33 mouse cellular contexts compared by ENCODE assay signal in the genomic region with DNA sequence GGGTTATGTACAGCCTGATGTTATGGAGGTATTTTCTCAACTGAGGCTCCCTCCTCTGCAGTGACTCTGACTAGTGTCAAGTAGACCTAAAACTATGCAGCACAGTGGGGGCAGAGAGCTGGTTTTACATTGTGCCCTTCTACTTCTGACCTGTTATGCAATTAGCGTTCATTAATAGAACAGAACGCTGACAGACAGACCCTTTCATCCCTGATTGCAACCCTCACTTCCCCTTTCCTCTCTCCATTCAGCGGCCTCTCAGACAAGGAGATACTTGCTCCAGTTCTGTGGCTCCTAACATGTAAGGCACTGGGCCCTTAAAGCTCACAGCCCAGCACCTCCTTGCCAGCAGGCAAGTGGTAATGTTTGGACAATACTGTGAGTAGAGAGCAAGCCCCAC.
DNase-seq lines count a peak whose midpoint lies in the region; ATAC-seq lines count a peak whose summit lies in the region.
"Had no signal": no experiment of that assay in that cellular context is flagged by ENCODE, and none has a peak within 500 bp of the region (broad histone marks: within the 10 kb centered on the region; RNA-seq: fewer than 3 reads in every experiment).

No protein-coding gene starts in this region.

- no peak overlapping the region for H3K4me2 ChIP-seq in limb, embryonic 15.5 days
- H3K4me2 ChIP-seq: embryonic facial prominence, embryonic 13.5 days; forebrain, embryonic 13.5 days; heart, embryonic 13.5 days; hindbrain, embryonic 12.5 days; liver, embryonic 13.5 days; midbrain, embryonic 13.5 days; neural tube, embryonic 13.5 days; stomach, embryonic 15.5 days had no signal

- DNase-seq in limb, embryonic 10.5 days (ENCODE audit: low spot score) = no peak
- peak; percentile 44 for DNase-seq in A20 (ENCODE audit: low read depth, low spot score)
- DNase-seq in spleen, adult 12 weeks (ENCODE audit: low spot score) = no peak
- no peak for DNase-seq in natural killer cell, adult 2 months (ENCODE audit: low spot score in 2 of 2)
- DNase-seq: adrenal gland, postnatal 36 days; B cell, adult 2 months; cerebellum, adult 18-20 months; cerebellum, postnatal 25 days; embryo, embryonic 11 days; gastrocnemius, postnatal 10 days; heart, adult 2 months; heart, postnatal 14 days; kidney, postnatal 4 days; liver, embryonic 13.5 days; right cerebral cortex, adult 18-20 months; right cerebral cortex, postnatal 4 days; thymus, postnatal 25 days had no signal

- H3K9me3 ChIP-seq in limb, embryonic 15.5 days = no peaks in the 10 kb centered on the region
- no peaks in the 10 kb centered on the region for H3K9me3 ChIP-seq in limb, embryonic 10.5 days (replicated peaks)
- H3K9me3 ChIP-seq: embryonic facial prominence, embryonic 13.5 days; forebrain, embryonic 13.5 days; heart, embryonic 13.5 days; hindbrain, embryonic 12.5 days; liver, embryonic 13.5 days; midbrain, embryonic 13.5 days; neural tube, embryonic 13.5 days; stomach, embryonic 15.5 days had no signal

- no peak overlapping the region for H3K4me3 ChIP-seq in limb, embryonic 15.5 days
- H3K4me3 ChIP-seq in limb, embryonic 10.5 days = no peak overlapping the region
- H3K4me3 ChIP-seq: embryonic facial prominence, embryonic 13.5 days; erythroblast, embryonic 14.5 days; forebrain, embryonic 13.5 days; heart, adult 2 months; heart, embryonic 13.5 days; hindbrain, embryonic 12.5 days; left cerebral cortex, adult 2 months; liver, embryonic 13.5 days; midbrain, embryonic 13.5 days; neural tube, embryonic 13.5 days; stomach, embryonic 15.5 days had no signal

- H3K27ac ChIP-seq in limb, embryonic 15.5 days = no peak overlapping the region
- no peak overlapping the region for H3K27ac ChIP-seq in limb, embryonic 10.5 days
- H3K27ac ChIP-seq: embryonic facial prominence, embryonic 13.5 days; forebrain, embryonic 13.5 days; heart, adult 2 months; heart, embryonic 13.5 days; hindbrain, embryonic 12.5 days; left cerebral cortex, adult 2 months; liver, embryonic 13.5 days; midbrain, embryonic 13.5 days; neural tube, embryonic 13.5 days; stomach, embryonic 15.5 days had no signal

- 0 out of 2 replicates have a peak, but pooled peaks have one; percentile 10 for ATAC-seq in limb, embryonic 15.5 days (ENCODE audit: insufficient number of reproducible peaks, low FRiP score, low TSS enrichment, low read depth)
- ATAC-seq in common myeloid progenitor, adult 5-6 weeks (replicated peaks; ENCODE audit: low read depth, poor library complexity, severe bottlenecking) = peak; percentile 64
- peak; percentile 75 for ATAC-seq in megakaryocyte progenitor cell, adult 5-6 weeks (replicated peaks; ENCODE audit: poor library complexity)
- ATAC-seq: forebrain, embryonic 13.5 days; intestine, postnatal 0 days; midbrain, embryonic 13.5 days; Patski had no signal

- H3K36me3 ChIP-seq in limb, embryonic 15.5 days = no peaks in the 10 kb centered on the region
- no peaks in the 10 kb centered on the region for H3K36me3 ChIP-seq in limb, embryonic 10.5 days
- H3K36me3 ChIP-seq: embryonic facial prominence, embryonic 13.5 days; G1E; heart, embryonic 13.5 days; hindbrain, embryonic 12.5 days; liver, embryonic 13.5 days; midbrain, embryonic 13.5 days; neural tube, embryonic 13.5 days; stomach, embryonic 15.5 days had no signal

- 0 out of 2 replicates have a peak, but pooled peaks cover 2% of the 10 kb centered on the region for H3K4me1 ChIP-seq in limb, embryonic 15.5 days
- H3K4me1 ChIP-seq in limb, embryonic 10.5 days = peaks cover 21% of the 10 kb centered on the region
- H3K4me1 ChIP-seq: embryonic facial prominence, embryonic 13.5 days; forebrain, embryonic 13.5 days; heart, embryonic 13.5 days; hindbrain, embryonic 12.5 days; liver, embryonic 13.5 days; midbrain, embryonic 13.5 days; neural tube, embryonic 13.5 days; stomach, embryonic 15.5 days had no signal

- H3K9ac ChIP-seq in limb, embryonic 15.5 days = no peak overlapping the region
- H3K9ac ChIP-seq: embryonic facial prominence, embryonic 13.5 days; forebrain, embryonic 13.5 days; heart, embryonic 13.5 days; hindbrain, embryonic 12.5 days; liver, embryonic 13.5 days; midbrain, embryonic 13.5 days; neural tube, embryonic 13.5 days; stomach, embryonic 15.5 days had no signal

- 64% methylated on average over 3 of the region's 3 CpGs for WGBS in limb, embryonic 15.5 days
- WGBS in limb, embryonic 10.5 days = 72% methylated on average over 3 of the region's 3 CpGs

- H3K27me3 ChIP-seq in limb, embryonic 15.5 days = 0 out of 2 replicates have a peak, but pooled peaks cover 5% of the 10 kb centered on the region
- H3K27me3 ChIP-seq in limb, embryonic 10.5 days (ENCODE audit: low read depth, poor library complexity, severe bottlenecking) = peaks cover 16% of the 10 kb centered on the region; the same call in 1 of the 2 replicates
- H3K27me3 ChIP-seq: CH12.LX; embryonic facial prominence, embryonic 13.5 days; forebrain, embryonic 13.5 days; heart, embryonic 13.5 days; hindbrain, embryonic 12.5 days; liver, embryonic 13.5 days; midbrain, embryonic 13.5 days; Patski; stomach, embryonic 15.5 days had no signal

Comparison
In these comparisons a context has a peak if more than half of its experiments do, and no peak if none do; other contexts are left out.
1. ATAC-seq: peak in every context shown above with its lines; median percentile 75 in megakaryocyte progenitor cell, adult 5-6 weeks; 64 in common myeloid progenitor, adult 5-6 weeks; 10 in limb, embryonic 15.5 days.